Mouse (Mus musculus) spleen, adult 2 months (tissue): ENCODE data around the gene Thada.

Experiments
- CTCF ChIP-seq: fragments of 200-500 bp; IDR thresholded peaks from 2 replicates; pipeline ENCODE4 v1.5.1; 2011; ENCODE audit warnings: mild to moderate bottlenecking, inconsistent platforms; ENCODE audit not compliant: insufficient read depth, insufficient read length, insufficient replicate concordance; ENCODE audit errors: extremely low read depth
- POLR2A ChIP-seq: fragments of 200-500 bp; IDR thresholded peaks from 2 replicates; pipeline ENCODE4 v1.6.1; 2011; ENCODE audit warnings: low read depth, low read length, inconsistent platforms

DNA sequence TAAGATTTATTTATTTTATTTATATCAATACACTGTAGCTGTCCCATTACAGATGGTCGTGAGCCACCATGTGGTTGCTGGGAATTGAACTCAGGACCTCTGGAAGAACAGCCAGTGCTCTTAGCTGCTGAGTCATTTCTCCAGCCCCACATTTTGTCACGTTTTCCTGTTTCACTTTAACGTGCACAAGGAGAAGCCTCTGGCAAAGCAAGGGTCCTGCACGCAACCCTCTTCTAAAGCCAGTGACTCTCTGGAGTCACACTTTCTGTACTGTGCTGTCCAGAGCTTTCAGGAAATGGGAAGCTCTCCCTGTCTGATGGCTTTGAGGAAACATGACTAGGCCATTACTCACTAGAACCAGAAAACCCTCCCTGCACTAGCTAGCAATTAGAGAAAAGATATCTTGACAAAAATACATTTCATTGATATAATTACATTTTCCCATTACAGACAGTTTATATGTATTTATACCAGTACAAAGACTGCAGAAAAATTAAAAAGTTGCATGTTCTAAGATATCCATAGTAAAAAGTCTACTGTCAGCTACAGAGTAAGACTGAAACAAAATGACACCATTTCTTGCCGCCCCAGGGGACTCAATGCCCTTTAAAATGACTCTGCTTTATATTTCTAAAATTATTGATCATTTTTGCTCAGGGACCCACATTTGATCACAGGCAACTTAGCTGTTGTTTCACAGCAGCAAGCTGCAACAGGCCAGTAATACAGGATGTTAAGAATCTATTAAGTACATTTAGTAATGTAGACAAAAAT is 131.6 kb downstream of the Thada start:
- TF ChIP-seq POLR2A, result no peak
- no peak for TF ChIP-seq CTCF
